Mouse (Mus musculus): ENCODE measurements around the gene Zfp423.

GRCm38 (mm10) chr8:87984032-87984431 lies 24.6 kb upstream of the Zfp423 start:
- no peak for TF ChIP-seq GATA1 (IDR thresholded peaks at IDR 0.05; ENCODE audit: low read length)
- no peak for TF ChIP-seq TAL1 (IDR thresholded peaks at IDR 0.05; ENCODE audit: low read length)
